Mouse (Mus musculus) forebrain, embryonic 14.5 days (tissue): ENCODE results near the gene Hdgfl3. TPM values are rescaled to one million over a fixed set of nuclear protein-coding genes. Genes with fewer than 3 reads are reported as not detected.

Experiments used
- ATAC-seq: fragments of 200-750 bp; cut with Nextera tagmentation; 2 replicates; pipeline ENCODE4 v1.8.0; 2017; ENCODE audit warnings: mild to moderate bottlenecking, moderate library complexity
- DNase-seq: peaks from one replicate; pipeline ENCODE4 v3.0.0-alpha.2; 2015; ENCODE audit warnings: low spot score
- H3K27ac ChIP-seq: fragments of 300-500 bp; sonication (generic); 2 replicates; pipeline ENCODE4 v1.5.1; 2014; ENCODE audit warnings: low read depth, mild to moderate bottlenecking, control low read depth, low read length, moderate library complexity
- H3K27me3 ChIP-seq: fragments of 300-500 bp; sonication (generic); replicated peaks from 2 replicates; pipeline ENCODE4 v1.6.1; 2014; ENCODE audit warnings: low read length, control low read depth, mixed read lengths; ENCODE audit not compliant: control insufficient read depth, insufficient read depth
- H3K36me3 ChIP-seq: fragments of 300-500 bp; sonication (generic); 2 replicates; pipeline ENCODE4 v1.6.1; 2014; ENCODE audit warnings: low read length, control low read depth; ENCODE audit not compliant: control insufficient read depth, insufficient read depth
- H3K4me1 ChIP-seq: fragments of 300-500 bp; sonication (generic); 2 replicates; pipeline ENCODE4 v1.6.1; 2014; ENCODE audit warnings: antibody characterized with exemption, low read length, control low read depth; ENCODE audit not compliant: control insufficient read depth, insufficient read depth
- H3K4me2 ChIP-seq: fragments of 300-500 bp; sonication (generic); 2 replicates; pipeline ENCODE4 v1.6.1; 2014; ENCODE audit warnings: mild to moderate bottlenecking, control low read depth, low read length
- H3K4me3 ChIP-seq: fragments of 300-500 bp; sonication (generic); 2 replicates; pipeline ENCODE4 v1.5.1; 2014; ENCODE audit warnings: low read depth, low read length, control low read depth
- H3K9ac ChIP-seq: fragments of 300-500 bp; sonication (generic); 2 replicates; pipeline ENCODE4 v1.6.1; 2014; ENCODE audit warnings: mild to moderate bottlenecking, low read length, control low read depth, moderate library complexity
- H3K9me3 ChIP-seq: fragments of 300-500 bp; sonication (generic); replicated peaks from 2 replicates; pipeline ENCODE4 v1.6.1; 2016; ENCODE audit warnings: low read length, control low read depth, mixed read lengths; ENCODE audit not compliant: control insufficient read depth
- WGBS: fragments of 180-500 bp; shearing (Covaris S2); extraction: QIAGEN DNeasy Blood & Tissue Kit; methylation state at CpG from one replicate; pipeline ENCODE4 v1.1.7; 2014; 5-methylcytosine and 5-hydroxymethylcytosine counted together
- polyA plus RNA-seq: library from polyadenylated mRNA; unstranded; fragments of >200 nt; fragmentation: Nextera tagmentation; extraction: Ambion mirVana; gene quantifications from 2 replicates; pipeline ENCODE4 v1.2.1, GENCODE M21; 2014

The Hdgfl3 gene
- 62.2 and 62.3 TPM in 2 replicates for polyA plus RNA-seq

DNA sequence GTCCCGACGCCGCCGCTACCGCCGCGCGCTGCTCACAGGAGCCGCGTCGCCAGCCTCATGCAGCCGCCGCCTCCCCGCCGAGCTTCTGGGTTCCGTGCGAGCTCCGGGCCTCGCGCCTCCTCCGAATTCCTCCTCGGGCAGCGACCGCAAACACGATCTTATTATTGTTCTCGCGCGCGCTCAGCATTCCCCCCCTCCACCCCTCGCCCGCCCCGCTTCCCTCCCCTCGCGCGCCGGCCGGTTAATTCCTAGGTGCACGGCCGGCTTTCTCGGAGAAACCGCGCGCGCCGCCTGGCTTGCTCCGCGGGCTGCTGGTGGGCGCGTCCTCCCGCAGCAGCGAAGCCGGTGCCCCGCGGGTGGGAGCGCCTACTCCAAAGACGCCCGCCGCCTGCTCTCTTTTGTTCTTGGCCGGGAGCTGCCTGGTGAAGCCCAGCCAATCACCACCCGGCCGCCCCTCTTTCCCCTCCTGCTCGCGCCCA lies at the start of gene Hdgfl3:
Gene Hdgfl3 (minus strand): TSS at position 207 of the 479 bp plus-strand sequence.
- Histone ChIP-seq H3K4me3 (peak within 1 kb of the TSS; percentile 95), H3K27me3 (no peaks in the 10 kb centered on the region), H3K9ac (peak within 1 kb of the TSS; percentile 98), H3K9me3 (no peaks in the 10 kb centered on the region), H3K36me3 (no peaks in the 10 kb centered on the region), H3K4me1 (peaks cover 21% of the 10 kb centered on the region), H3K4me2 (peak within 1 kb of the TSS; percentile 74), H3K27ac (peak within 1 kb of the TSS; percentile 99)
- DNase-seq (peak; percentile 94), ATAC-seq (peak; percentile 90)
- 1% methylated on average over 55 of the region's 63 CpGs for WGBS

- Histone ChIP-seq H3K36me3 (no peaks in the 10 kb centered on the region), H3K4me1 (no peaks in the 10 kb centered on the region), H3K4me3 (no peak overlapping the region), H3K27me3 (peaks cover 6% of the 10 kb centered on the region; the same call in 1 of the 2 replicates), H3K4me2 (no peak overlapping the region), H3K27ac (no peak overlapping the region), H3K9ac (no peak overlapping the region), H3K9me3 (no peaks in the 10 kb centered on the region)
- ATAC-seq, result no peak
- WGBS, result 86% methylated on average over 6 of the region's 6 CpGs
- no peak for DNase-seq
Observed at GRCm38 (mm10) chr7:81983651-81984050, 49.4 kb upstream of the Hdgfl3 start.

DNA sequence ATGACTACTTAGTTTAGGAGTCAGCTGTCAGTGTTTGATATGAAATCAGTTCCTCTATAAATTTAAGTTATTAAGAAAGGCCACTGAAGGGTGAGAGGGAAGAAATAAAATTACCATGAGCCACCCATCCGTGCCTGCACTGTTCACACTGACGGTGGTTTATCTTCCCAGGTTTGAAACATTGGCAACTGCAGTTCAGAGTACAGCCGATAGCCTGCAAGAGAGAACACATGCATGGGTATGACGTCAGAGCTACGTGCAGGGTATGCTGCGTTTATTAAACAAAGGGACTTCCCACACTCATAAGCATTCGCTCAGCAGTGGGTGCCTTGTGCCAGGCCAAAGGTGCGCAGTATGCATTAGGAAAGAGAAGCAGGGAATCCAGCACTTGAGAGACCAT lies 44.0 kb upstream of the Hdgfl3 start:
- Histone ChIP-seq H3K4me3 (no peak overlapping the region), H3K36me3 (no peaks in the 10 kb centered on the region), H3K9ac (no peak overlapping the region), H3K4me2 (no peak overlapping the region), H3K9me3 (no peaks in the 10 kb centered on the region), H3K27me3 (no peaks in the 10 kb centered on the region), H3K27ac (no peak overlapping the region), H3K4me1 (no peaks in the 10 kb centered on the region)
- no peak for ATAC-seq
- 82% methylated on average over 8 of the region's 8 CpGs for WGBS
- no peak for DNase-seq

- no peak for ATAC-seq
Observed at GRCm38 (mm10) chr7:81974616-81975015, 40.3 kb upstream of the Hdgfl3 start.

GRCm38 (mm10) chr7:81973939-81974338 lies 39.7 kb upstream of the Hdgfl3 start:
- Histone ChIP-seq H3K9me3 (no peaks in the 10 kb centered on the region), H3K4me3 (no peak overlapping the region), H3K9ac (no peak overlapping the region), H3K27ac (no peak overlapping the region), H3K4me1 (no peaks in the 10 kb centered on the region), H3K4me2 (no peak overlapping the region), H3K36me3 (no peaks in the 10 kb centered on the region), H3K27me3 (no peaks in the 10 kb centered on the region)
- WGBS, result 95% methylated on average over 12 of the region's 12 CpGs
- ATAC-seq (no peak), DNase-seq (no peak)

More at GRCm38 (mm10) chr7:81974616-81975015, 40.3 kb upstream of the Hdgfl3 start:
- Histone ChIP-seq H3K36me3 (no peaks in the 10 kb centered on the region), H3K4me3 (no peak overlapping the region), H3K9ac (no peak overlapping the region), H3K27ac (no peak overlapping the region), H3K27me3 (no peaks in the 10 kb centered on the region), H3K4me2 (no peak overlapping the region), H3K4me1 (no peaks in the 10 kb centered on the region), H3K9me3 (no peaks in the 10 kb centered on the region)
- no peak for DNase-seq
- 92% methylated on average over 10 of the region's 10 CpGs for WGBS

GRCm38 (mm10) chr7:81973339-81973738 lies 39.1 kb upstream of the Hdgfl3 start:
- no peak overlapping the region for H3K4me2 ChIP-seq
- 91% methylated on average over 5 of the region's 5 CpGs for WGBS
- H3K9me3 ChIP-seq, result no peaks in the 10 kb centered on the region
- H3K27ac ChIP-seq, result no peak overlapping the region
- DNase-seq, result no peak
- no peak overlapping the region for H3K9ac ChIP-seq
- H3K4me3 ChIP-seq, result no peak overlapping the region
- ATAC-seq, result no peak
- H3K27me3 ChIP-seq, result no peaks in the 10 kb centered on the region
- no peaks in the 10 kb centered on the region for H3K4me1 ChIP-seq
- no peaks in the 10 kb centered on the region for H3K36me3 ChIP-seq

GRCm38 (mm10) chr7:81968975-81969374 lies 34.7 kb upstream of the Hdgfl3 start:
- ATAC-seq, result no peak
- 78% methylated on average over 6 of the region's 6 CpGs for WGBS

GRCm38 (mm10) chr7:81968451-81968850 lies 34.2 kb upstream of the Hdgfl3 start:
- H3K4me2 ChIP-seq, result no peak overlapping the region
- no peak overlapping the region for H3K4me3 ChIP-seq
- H3K9me3 ChIP-seq, result no peaks in the 10 kb centered on the region
- H3K27me3 ChIP-seq, result no peaks in the 10 kb centered on the region
- no peaks in the 10 kb centered on the region for H3K4me1 ChIP-seq
- H3K9ac ChIP-seq, result no peak overlapping the region
- DNase-seq (no peak), ATAC-seq (no peak)
- H3K27ac ChIP-seq, result no peak overlapping the region
- 83% methylated on average over 4 of the region's 4 CpGs for WGBS
- H3K36me3 ChIP-seq, result no peaks in the 10 kb centered on the region

More at GRCm38 (mm10) chr7:81968975-81969374, 34.7 kb upstream of the Hdgfl3 start:
- Histone ChIP-seq H3K4me3 (no peak overlapping the region), H3K9ac (no peak overlapping the region), H3K36me3 (no peaks in the 10 kb centered on the region), H3K27me3 (no peaks in the 10 kb centered on the region), H3K27ac (no peak overlapping the region), H3K4me2 (no peak overlapping the region), H3K4me1 (no peaks in the 10 kb centered on the region), H3K9me3 (no peaks in the 10 kb centered on the region)
- DNase-seq, result no peak

DNA sequence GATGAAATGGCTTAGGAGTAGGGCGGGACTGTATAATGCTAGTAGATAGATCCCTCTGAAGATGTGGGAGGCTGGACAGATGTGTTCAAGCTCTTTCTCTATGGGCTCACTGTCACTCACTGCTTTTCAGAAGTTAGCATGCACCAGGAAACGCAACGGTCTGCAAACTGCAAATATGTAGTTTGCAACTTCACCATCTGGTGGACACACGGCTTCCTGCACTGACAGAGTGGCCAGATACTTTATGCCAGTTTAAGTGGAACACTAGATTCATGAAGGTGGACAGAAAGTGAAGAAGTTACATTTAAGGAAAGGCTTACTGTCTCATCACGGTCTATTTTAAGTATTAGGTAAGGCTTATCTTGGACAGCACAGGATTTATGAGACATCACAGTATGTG lies 31.9 kb upstream of the Hdgfl3 start:
- 90% methylated on average over 5 of the region's 5 CpGs for WGBS
- Histone ChIP-seq H3K27me3 (no peaks in the 10 kb centered on the region), H3K36me3 (no peaks in the 10 kb centered on the region), H3K4me1 (no peaks in the 10 kb centered on the region), H3K4me2 (no peak overlapping the region), H3K27ac (no peak overlapping the region), H3K9ac (no peak overlapping the region), H3K4me3 (no peak overlapping the region), H3K9me3 (no peaks in the 10 kb centered on the region)
- no peak for ATAC-seq
- DNase-seq, result no peak
